ENCODE assay signal across 23 mouse cellular contexts in the genomic region with DNA sequence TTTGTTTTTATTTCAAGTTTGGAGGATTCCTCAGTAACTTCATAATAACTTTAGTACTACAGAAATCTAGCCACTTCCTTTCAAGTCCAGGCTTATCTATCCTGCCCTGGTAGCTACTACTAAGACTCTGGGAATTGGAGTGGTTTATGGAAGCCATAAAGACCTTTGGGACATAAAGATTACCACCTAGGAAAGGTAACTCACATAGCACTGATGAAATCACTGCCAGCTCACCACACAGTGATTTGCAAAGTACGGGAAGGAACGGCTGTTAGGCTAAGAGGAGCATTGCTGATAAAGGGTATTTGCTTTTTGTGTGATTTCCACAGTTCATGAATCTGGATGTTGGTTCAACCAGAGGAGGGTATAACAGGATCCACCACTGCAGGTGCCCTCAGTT.
DNase-seq lines count a peak whose midpoint lies in the region; ATAC-seq lines count a peak whose summit lies in the region.
"Had no signal": no experiment of that assay in that cellular context is flagged by ENCODE, and none has a peak within 500 bp of the region (broad histone marks: within the 10 kb centered on the region; RNA-seq: fewer than 3 reads in every experiment).

No protein-coding gene starts in this region.

- no peaks in the 10 kb centered on the region for H3K27me3 ChIP-seq in intestine, embryonic 14.5 days (replicated peaks; ENCODE audit: control insufficient read depth, insufficient read depth, low read length)
- H3K27me3 ChIP-seq in limb, embryonic 13.5 days: no peaks in the 10 kb centered on the region
- H3K27me3 ChIP-seq in hindbrain, embryonic 11.5 days (ENCODE audit: control insufficient read depth, insufficient read depth, low read length): no peaks in the 10 kb centered on the region
- H3K27me3 ChIP-seq: heart, embryonic 15.5 days; hindbrain, embryonic 15.5 days had no signal

- ATAC-seq in intestine, embryonic 14.5 days (replicated peaks; ENCODE audit: low FRiP score, low TSS enrichment, low read depth): peak; percentile 20; the same call in 1 of the 2 replicates
- no peak for ATAC-seq in limb, embryonic 13.5 days (ENCODE audit: low FRiP score, low read depth)
- no peak for ATAC-seq in hindbrain, embryonic 11.5 days (ENCODE audit: low FRiP score)
- ATAC-seq: CD4-positive, CD25-positive, alpha-beta regulatory T cell, adult 4 months; forebrain, embryonic 14.5 days had no signal

- no peaks in the 10 kb centered on the region for H3K36me3 ChIP-seq in intestine, embryonic 14.5 days (ENCODE audit: control insufficient read depth, insufficient read depth, low read length)
- no peaks in the 10 kb centered on the region for H3K36me3 ChIP-seq in limb, embryonic 13.5 days
- H3K36me3 ChIP-seq in hindbrain, embryonic 11.5 days (ENCODE audit: control insufficient read depth, insufficient read depth, low read length): no peaks in the 10 kb centered on the region
- H3K36me3 ChIP-seq: embryonic facial prominence, embryonic 10.5 days; forebrain, embryonic 10.5 days; G1E; heart, embryonic 15.5 days; hindbrain, embryonic 10.5 days; hindbrain, embryonic 15.5 days had no signal

- DNase-seq in heart, adult 11 months: peak; percentile 57
- no peak for DNase-seq in heart, postnatal 4 days
- no peak for DNase-seq in intestine, embryonic 14.5 days (ENCODE audit: low spot score)
- DNase-seq in cerebellum, adult 9-10 months: no peak
- no peak for DNase-seq in hindbrain, embryonic 11.5 days (ENCODE audit: low spot score)
- no peak for DNase-seq in adrenal gland, postnatal 36 days
- DNase-seq: adrenal gland, postnatal 10 days; B cell, adult 2 months; cerebellum, adult 18-20 months; cerebellum, postnatal 10 days; heart, adult 2 months; heart, postnatal 14 days had no signal

- H3K4me2 ChIP-seq in intestine, embryonic 14.5 days (ENCODE audit: low read length): no peak overlapping the region
- H3K4me2 ChIP-seq in limb, embryonic 13.5 days (replicated peaks): no peak overlapping the region
- no peak overlapping the region for H3K4me2 ChIP-seq in hindbrain, embryonic 11.5 days (replicated peaks; ENCODE audit: low read depth, low read length)
- H3K4me2 ChIP-seq: heart, embryonic 11.5 days; heart, embryonic 15.5 days; hindbrain, embryonic 15.5 days had no signal

- H3K4me3 ChIP-seq in intestine, embryonic 14.5 days (ENCODE audit: low read depth, low read length): no peak overlapping the region
- H3K4me3 ChIP-seq in limb, embryonic 13.5 days: no peak overlapping the region
- H3K4me3 ChIP-seq in hindbrain, embryonic 11.5 days (ENCODE audit: low read depth, low read length): no peak overlapping the region
- H3K4me3 ChIP-seq: embryonic facial prominence, embryonic 10.5 days; erythroblast, embryonic 14.5 days; forebrain, embryonic 10.5 days; heart, adult 2 months; heart, embryonic 15.5 days; hindbrain, embryonic 10.5 days; hindbrain, embryonic 15.5 days had no signal

- H3K27ac ChIP-seq in intestine, embryonic 14.5 days (ENCODE audit: low read depth): no peak overlapping the region
- peak overlapping the region; percentile 86; the same call in 1 of the 2 replicates for H3K27ac ChIP-seq in limb, embryonic 13.5 days
- no peak overlapping the region for H3K27ac ChIP-seq in hindbrain, embryonic 11.5 days (ENCODE audit: low read depth, low read length)
- H3K27ac ChIP-seq: embryonic facial prominence, embryonic 10.5 days; forebrain, embryonic 10.5 days; heart, adult 2 months; heart, embryonic 15.5 days; hindbrain, embryonic 15.5 days had no signal

- H3K4me1 ChIP-seq in intestine, embryonic 14.5 days (replicated peaks; ENCODE audit: control insufficient read depth, insufficient read depth, low read length): peaks cover 41% of the 10 kb centered on the region
- H3K4me1 ChIP-seq in limb, embryonic 13.5 days: peaks cover 72% of the 10 kb centered on the region
- H3K4me1 ChIP-seq in hindbrain, embryonic 11.5 days (replicated peaks; ENCODE audit: control insufficient read depth, insufficient read depth, low read length): no peaks in the 10 kb centered on the region

- no peaks in the 10 kb centered on the region for H3K9me3 ChIP-seq in intestine, embryonic 14.5 days (ENCODE audit: control insufficient read depth, low read length)
- H3K9me3 ChIP-seq in limb, embryonic 13.5 days: no peaks in the 10 kb centered on the region
- no peaks in the 10 kb centered on the region for H3K9me3 ChIP-seq in hindbrain, embryonic 11.5 days (ENCODE audit: control insufficient read depth, low read length)
- H3K9me3 ChIP-seq: embryonic facial prominence, embryonic 10.5 days; forebrain, embryonic 10.5 days; G1E; heart, embryonic 15.5 days; hindbrain, embryonic 10.5 days; hindbrain, embryonic 15.5 days had no signal

- H3K9ac ChIP-seq in intestine, embryonic 14.5 days (ENCODE audit: low read length): no peak overlapping the region
- H3K9ac ChIP-seq in limb, embryonic 13.5 days: no peak overlapping the region
- H3K9ac ChIP-seq in hindbrain, embryonic 11.5 days (ENCODE audit: low read depth, low read length): no peak overlapping the region
- H3K9ac ChIP-seq: heart, embryonic 15.5 days; hindbrain, embryonic 15.5 days had no signal

- 61% methylated on average over 2 of the region's 2 CpGs for WGBS in intestine, embryonic 14.5 days
- WGBS in limb, embryonic 13.5 days: 53% methylated on average over 2 of the region's 2 CpGs
- 88% methylated on average over 2 of the region's 2 CpGs for WGBS in hindbrain, embryonic 11.5 days
